Mouse (Mus musculus) naive thymus-derived CD4-positive, alpha-beta T cell, adult 2 months (primary cell): ENCODE data around the gene Cers1.

Experiments used
- DNase-seq: peaks from one replicate; pipeline ENCODE4 v3.0.0-alpha.2; 2011; ENCODE audit warnings: low read depth

The Cers1 gene

GRCm38 (mm10) chr8:70352000-70352384 lies 36.4 kb downstream of the Cers1 start:
- DNase-seq: no peak

GRCm38 (mm10) chr8:70352657-70353151 lies 37.1 kb downstream of the Cers1 start:
- no peak for DNase-seq

GRCm38 (mm10) chr8:70353194-70353817 lies 37.7 kb downstream of the Cers1 start, which contains the start of gene Upf1:
TSS of gene Upf1 (minus strand) at chr8:70353278.
- peak; percentile 100 for DNase-seq

GRCm38 (mm10) chr8:70354004-70354403 lies 38.4 kb downstream of the Cers1 start:
- no peak for DNase-seq

GRCm38 (mm10) chr8:70356111-70356510 lies 40.5 kb downstream of the Cers1 start:
- no peak for DNase-seq

GRCm38 (mm10) chr8:70359411-70359810 lies 43.8 kb downstream of the Cers1 start:
- DNase-seq: no peak

- DNase-seq: peak; percentile 55
These were observed 45.2 kb downstream of the Cers1 start for GRCm38 (mm10) chr8:70360769-70361168.

GRCm38 (mm10) chr8:70361484-70362032 lies 46.0 kb downstream of the Cers1 start:
- DNase-seq: no peak

GRCm38 (mm10) chr8:70364066-70364465 lies 48.5 kb downstream of the Cers1 start:
- DNase-seq: no peak

GRCm38 (mm10) chr8:70366588-70366987 lies 51.0 kb downstream of the Cers1 start:
- no peak for DNase-seq

GRCm38 (mm10) chr8:70370476-70370875 lies 54.9 kb downstream of the Cers1 start:
- DNase-seq: no peak

- no peak for DNase-seq
These were observed 56.4 kb downstream of the Cers1 start for GRCm38 (mm10) chr8:70371951-70372350.

- peak; percentile 22 for DNase-seq
These were observed 58.1 kb downstream of the Cers1 start, which contains the start of gene Comp for GRCm38 (mm10) chr8:70373397-70374317. TSS of gene Comp (plus strand) at chr8:70373558.

- DNase-seq: peak; percentile 55
These were observed 58.8 kb downstream of the Cers1 start for GRCm38 (mm10) chr8:70374318-70374927.

GRCm38 (mm10) chr8:70375212-70375859 lies 59.8 kb downstream of the Cers1 start:
- peak; percentile 47 for DNase-seq

- peak; percentile 26 for DNase-seq
These were observed 60.7 kb downstream of the Cers1 start for GRCm38 (mm10) chr8:70376275-70376741.

GRCm38 (mm10) chr8:70377049-70377448 lies 61.5 kb downstream of the Cers1 start:
- DNase-seq: no peak

- DNase-seq: no peak
These were observed 64.5 kb downstream of the Cers1 start for GRCm38 (mm10) chr8:70380069-70380468.
